Mouse (Mus musculus) bone marrow macrophage, adult 2 months (primary cell): ENCODE data around the gene Olfr702.

Source experiments
- CTCF ChIP-seq: IDR thresholded peaks from 2 replicates; pipeline ENCODE4 v1.5.1; 2012; ENCODE audit warnings: low read depth, mild to moderate bottlenecking, low read length, moderate library complexity
- POLR2A ChIP-seq: IDR thresholded peaks from 2 replicates; pipeline ENCODE4 v1.6.1; 2012; ENCODE audit warnings: mild to moderate bottlenecking, low read depth, low read length, borderline replicate concordance

DNA sequence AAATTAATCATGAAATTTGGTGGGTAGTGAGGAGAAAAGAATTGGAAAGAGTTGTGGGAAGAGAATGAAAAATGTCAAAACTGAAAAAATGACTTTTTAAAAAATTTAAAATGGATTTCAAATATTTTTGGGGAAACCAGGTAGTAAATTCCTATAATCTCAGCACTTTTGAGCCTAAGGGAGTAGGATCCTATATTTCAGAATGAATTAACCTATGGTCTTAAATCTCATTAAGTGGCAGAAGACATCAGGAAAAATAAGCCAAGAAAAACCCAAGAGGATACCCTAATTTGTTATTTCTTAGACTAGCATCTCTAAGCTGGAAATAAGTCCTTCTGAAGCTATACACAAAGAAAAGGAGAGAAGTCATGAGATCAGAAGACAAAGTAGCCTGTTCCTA is 29.2 kb upstream of the Olfr702 start, which contains the start of gene Olfr704:
- no peak for TF ChIP-seq POLR2A
- TF ChIP-seq CTCF: no peak
